ENCODE assay signal across 8 mouse cellular contexts in the genomic region with DNA sequence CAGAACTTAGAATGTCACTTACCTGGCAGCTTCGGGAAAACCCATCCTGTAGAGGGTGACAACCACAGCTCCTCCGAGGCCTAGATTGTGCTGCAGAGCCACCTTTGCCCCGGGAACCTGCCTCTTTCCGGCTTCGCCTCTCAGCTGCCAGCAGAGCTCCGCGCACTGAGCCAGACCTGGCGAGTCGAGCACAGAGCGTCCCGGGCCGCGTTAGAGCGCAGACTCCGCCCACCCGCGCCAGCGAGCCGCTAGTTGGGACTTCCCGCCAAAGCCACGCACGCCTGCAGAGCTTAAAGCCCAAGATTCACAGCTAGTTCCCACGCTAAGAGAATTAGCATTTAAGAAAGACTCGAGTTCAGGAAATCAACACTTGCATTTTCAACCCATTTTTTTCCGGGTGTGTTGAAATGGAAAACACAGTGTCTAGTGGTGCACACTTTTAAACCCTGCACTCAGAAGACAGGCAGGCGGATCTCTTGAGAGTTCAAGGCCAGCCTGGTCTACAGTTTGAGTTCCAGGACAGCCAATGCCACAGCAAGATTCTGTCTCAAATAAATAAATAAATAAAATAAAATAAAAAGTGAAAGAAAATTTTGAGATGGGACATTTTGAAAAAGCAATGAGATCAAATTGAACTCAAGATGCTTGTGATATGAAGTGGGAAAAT. TPM values are rescaled to one million over a fixed set of nuclear protein-coding genes. Genes with fewer than 3 reads are reported as not detected.
DNase-seq lines count a peak whose midpoint lies in the region; ATAC-seq lines count a peak whose summit lies in the region.

No protein-coding gene starts in this region.

- H3K27ac ChIP-seq in forebrain, embryonic 10.5 days, result peak overlapping the region; percentile 83
- H3K27ac ChIP-seq in heart, embryonic 16.5 days (ENCODE audit: low read length), result peak overlapping the region; percentile 66
- H3K27ac ChIP-seq in liver, embryonic 15.5 days (replicated peaks), result peak overlapping the region; percentile 63
- no peak overlapping the region for H3K27ac ChIP-seq in neural tube, embryonic 12.5 days

- peak overlapping the region; percentile 80 for H3K4me2 ChIP-seq in heart, embryonic 16.5 days (ENCODE audit: low read depth, low read length)
- peak overlapping the region; percentile 71 for H3K4me2 ChIP-seq in liver, embryonic 15.5 days
- peak overlapping the region; percentile 94 for H3K4me2 ChIP-seq in neural tube, embryonic 12.5 days (replicated peaks)

- peaks cover 21% of the 10 kb centered on the region for H3K4me1 ChIP-seq in forebrain, embryonic 10.5 days
- peaks cover 9% of the 10 kb centered on the region for H3K4me1 ChIP-seq in heart, embryonic 16.5 days (ENCODE audit: control insufficient read depth, insufficient read depth, low read length)
- H3K4me1 ChIP-seq in liver, embryonic 15.5 days (replicated peaks), result peaks cover 21% of the 10 kb centered on the region
- peaks cover 6% of the 10 kb centered on the region for H3K4me1 ChIP-seq in neural tube, embryonic 12.5 days

- peak; percentile 99 for ATAC-seq in CD4-positive, CD25-positive, alpha-beta regulatory T cell, adult 4 months
- peak; percentile 95 for ATAC-seq in heart, embryonic 16.5 days (replicated peaks; ENCODE audit: extremely low read depth, insufficient read depth, low FRiP score)
- ATAC-seq in liver, embryonic 15.5 days (ENCODE audit: insufficient read depth), result peak; percentile 83
- ATAC-seq in neural tube, embryonic 12.5 days (ENCODE audit: low FRiP score, low read depth), result peak; percentile 94

- 2% methylated on average over 26 of the region's 26 CpGs for WGBS in forebrain, embryonic 10.5 days
- 3% methylated on average over 26 of the region's 26 CpGs for WGBS in heart, embryonic 16.5 days
- 3% methylated on average over 26 of the region's 26 CpGs for WGBS in liver, embryonic 15.5 days (ENCODE audit: insufficient replicate concordance)
- WGBS in neural tube, embryonic 12.5 days, result 3% methylated on average over 26 of the region's 26 CpGs

- H3K36me3 ChIP-seq in forebrain, embryonic 10.5 days (replicated peaks), result peaks cover 15% of the 10 kb centered on the region
- H3K36me3 ChIP-seq in heart, embryonic 16.5 days (ENCODE audit: control insufficient read depth, insufficient read depth), result peaks cover 3% of the 10 kb centered on the region; the same call in 1 of the 2 replicates
- H3K36me3 ChIP-seq in liver, embryonic 15.5 days (replicated peaks), result 0 out of 2 replicates have a peak, but pooled peaks cover 16% of the 10 kb centered on the region
- no peaks in the 10 kb centered on the region for H3K36me3 ChIP-seq in neural tube, embryonic 12.5 days

- peak overlapping the region; percentile 76 for H3K9ac ChIP-seq in heart, embryonic 16.5 days (ENCODE audit: low read length)
- peak overlapping the region; percentile 63 for H3K9ac ChIP-seq in liver, embryonic 15.5 days
- peak overlapping the region; percentile 65 for H3K9ac ChIP-seq in neural tube, embryonic 12.5 days

- no peaks in the 10 kb centered on the region for H3K9me3 ChIP-seq in forebrain, embryonic 10.5 days
- no peaks in the 10 kb centered on the region for H3K9me3 ChIP-seq in heart, embryonic 16.5 days (replicated peaks; ENCODE audit: control insufficient read depth, low read length)
- no peaks in the 10 kb centered on the region for H3K9me3 ChIP-seq in liver, embryonic 15.5 days (replicated peaks)
- H3K9me3 ChIP-seq in neural tube, embryonic 12.5 days, result no peaks in the 10 kb centered on the region

- peak overlapping the region; percentile 65 for H3K4me3 ChIP-seq in forebrain, embryonic 10.5 days
- peak overlapping the region; percentile 66 for H3K4me3 ChIP-seq in heart, embryonic 16.5 days (ENCODE audit: low read length)
- H3K4me3 ChIP-seq in liver, embryonic 15.5 days (replicated peaks), result peak overlapping the region; percentile 62
- H3K4me3 ChIP-seq in neural tube, embryonic 12.5 days, result peak overlapping the region; percentile 51

- peak; percentile 74 for DNase-seq in c-Kit-negative CD71-positive TER-119-positive erythroid progenitor cells, embryonic 14.5 days (ENCODE audit: low read depth, low spot score)
- peak; percentile 94 for DNase-seq in forebrain, embryonic 10.5 days (ENCODE audit: extremely low spot score, low spot score)
- peak; percentile 97 to 99 for DNase-seq in kidney, postnatal 36 days
- DNase-seq in telencephalon, adult 2 months (ENCODE audit: low read depth, low spot score), result peak; percentile 94

- no peaks in the 10 kb centered on the region for H3K27me3 ChIP-seq in forebrain, embryonic 10.5 days (ENCODE audit: poor library complexity, severe bottlenecking)
- no peaks in the 10 kb centered on the region for H3K27me3 ChIP-seq in heart, embryonic 16.5 days (ENCODE audit: control insufficient read depth, insufficient read depth, low read length)
- no peaks in the 10 kb centered on the region for H3K27me3 ChIP-seq in liver, embryonic 15.5 days
- no peaks in the 10 kb centered on the region for H3K27me3 ChIP-seq in neural tube, embryonic 12.5 days (replicated peaks)

RNA-seq across cellular contexts. Expression of a gene that starts 24.9 kb away (rescaled TPM):
- polyA plus RNA-seq in CD4-positive, CD25-positive, alpha-beta regulatory T cell, adult 4 months (2017; shearing (Covaris generic)), result not detected
- 0.10 and 0.22 TPM in 2 replicates for polyA plus RNA-seq in forebrain, embryonic 10.5 days (2016; fragmentation: Nextera tagmentation; extraction: Ambion mirVana)
- polyA plus RNA-seq in heart, embryonic 16.5 days (2015; fragmentation: Nextera tagmentation; extraction: Ambion mirVana), result 0.64 TPM in 2 replicates
- 0.09 and 0.17 TPM in 2 replicates for polyA plus RNA-seq in liver, embryonic 15.5 days (2015; fragmentation: Nextera tagmentation; extraction: Ambion mirVana)
- polyA plus RNA-seq in neural tube, embryonic 12.5 days (2016; fragmentation: Nextera tagmentation; extraction: Ambion mirVana), result 0.10 and 0.20 TPM in 2 replicates
